Mouse (Mus musculus) midbrain, embryonic 16.5 days (tissue): ENCODE results near the gene Tmem39b. TPM values are rescaled to one million over a fixed set of nuclear protein-coding genes. Genes with fewer than 3 reads are reported as not detected.

Experiments used
- ATAC-seq: fragments of 200-750 bp; cut with Nextera tagmentation; 2 replicates; pipeline ENCODE4 v1.8.0; 2017; ENCODE audit warnings: moderate TSS enrichment
- H3K27ac ChIP-seq: fragments of 300-500 bp; sonication (generic); 2 replicates; pipeline ENCODE4 v1.5.1; 2014; ENCODE audit warnings: mild to moderate bottlenecking, low read length, mixed read lengths
- H3K27me3 ChIP-seq: fragments of 300-500 bp; sonication (generic); 2 replicates; pipeline ENCODE4 v1.6.1; 2014; ENCODE audit warnings: low read depth, low read length, mixed read lengths; ENCODE audit not compliant: control insufficient read depth, insufficient read depth
- H3K36me3 ChIP-seq: fragments of 300-500 bp; sonication (generic); 2 replicates; pipeline ENCODE4 v1.6.1; 2014; ENCODE audit warnings: mild to moderate bottlenecking, low read length, moderate library complexity, mixed read lengths; ENCODE audit not compliant: control insufficient read depth, insufficient read depth
- H3K4me1 ChIP-seq: fragments of 300-500 bp; sonication (generic); 2 replicates; pipeline ENCODE4 v1.6.1; 2014; ENCODE audit warnings: mild to moderate bottlenecking, low read length, mixed read lengths; ENCODE audit not compliant: control insufficient read depth, insufficient read depth
- H3K4me2 ChIP-seq: fragments of 300-500 bp; sonication (generic); 2 replicates; pipeline ENCODE4 v1.6.1; 2014; ENCODE audit warnings: mild to moderate bottlenecking, low read length, mixed read lengths
- H3K4me3 ChIP-seq: fragments of 300-500 bp; sonication (generic); 2 replicates; pipeline ENCODE4 v1.5.1; 2014; ENCODE audit warnings: low read depth, mild to moderate bottlenecking, low read length, moderate library complexity, mixed read lengths
- H3K9ac ChIP-seq: fragments of 300-500 bp; sonication (generic); 2 replicates; pipeline ENCODE4 v1.6.1; 2014; ENCODE audit warnings: low read depth, low read length, mixed read lengths
- H3K9me3 ChIP-seq: fragments of 300-500 bp; sonication (generic); replicated peaks from 2 replicates; pipeline ENCODE4 v1.6.1; 2014; ENCODE audit warnings: mild to moderate bottlenecking, low read length, mixed read lengths; ENCODE audit not compliant: control insufficient read depth, poor library complexity, severe bottlenecking
- WGBS: fragments of 180-500 bp; shearing (Covaris S2); extraction: QIAGEN DNeasy Blood & Tissue Kit; methylation state at CpG from one replicate; pipeline ENCODE4 v1.1.7; 2014; 5-methylcytosine and 5-hydroxymethylcytosine counted together
- polyA plus RNA-seq: library from polyadenylated mRNA; unstranded; fragments of >200 nt; fragmentation: Nextera tagmentation; extraction: Ambion mirVana; gene quantifications from 2 replicates; pipeline ENCODE4 v1.2.1, GENCODE M21; 2015

The Tmem39b gene
- polyA plus RNA-seq, 1 experiment from 2014 or later: 16.8 TPM

GRCm38 (mm10) chr4:129671491-129672082, 25.1 kb downstream of the Tmem39b start:
- H3K4me3 ChIP-seq: peak overlapping the region; percentile 85
- WGBS: 8% methylated on average over 12 of the region's 12 CpGs
- H3K4me2 ChIP-seq: peak overlapping the region; percentile 73
- peak overlapping the region; percentile 90 for H3K27ac ChIP-seq
- H3K9ac ChIP-seq: peak overlapping the region; percentile 93
- no peaks in the 10 kb centered on the region for H3K9me3 ChIP-seq
- peaks cover 5% of the 10 kb centered on the region for H3K36me3 ChIP-seq
- peak; percentile 49; the same call in 1 of the 2 replicates for ATAC-seq
- H3K4me1 ChIP-seq: peaks cover 16% of the 10 kb centered on the region; the same call in 1 of the 2 replicates
- no peaks in the 10 kb centered on the region for H3K27me3 ChIP-seq

- 83% methylated on average over 3 of the region's 3 CpGs for WGBS
- H3K36me3 ChIP-seq: peaks cover 5% of the 10 kb centered on the region
Measured at GRCm38 (mm10) chr4:129662255-129662813, 34.3 kb downstream of the Tmem39b start.

GRCm38 (mm10) chr4:129661584-129661983, 35.1 kb downstream of the Tmem39b start:
- H3K9ac ChIP-seq: no peak overlapping the region
- 97% methylated on average over 3 of the region's 3 CpGs for WGBS
- H3K27me3 ChIP-seq: no peaks in the 10 kb centered on the region
- no peak overlapping the region for H3K4me2 ChIP-seq
- no peaks in the 10 kb centered on the region for H3K4me1 ChIP-seq
- no peaks in the 10 kb centered on the region for H3K9me3 ChIP-seq
- peaks cover 10% of the 10 kb centered on the region for H3K36me3 ChIP-seq
- no peak for ATAC-seq
- H3K27ac ChIP-seq: no peak overlapping the region
- H3K4me3 ChIP-seq: no peak overlapping the region

More at GRCm38 (mm10) chr4:129662255-129662813, 34.3 kb downstream of the Tmem39b start:
- no peak for ATAC-seq
- Histone ChIP-seq H3K4me1 (no peaks in the 10 kb centered on the region), H3K9me3 (no peaks in the 10 kb centered on the region), H3K27ac (no peak overlapping the region), H3K4me3 (no peak overlapping the region), H3K9ac (no peak overlapping the region), H3K27me3 (no peaks in the 10 kb centered on the region), H3K4me2 (no peak overlapping the region)

GRCm38 (mm10) chr4:129654770-129655169, 41.9 kb downstream of the Tmem39b start:
- Histone ChIP-seq H3K4me2 (no peak overlapping the region), H3K36me3 (peaks cover 51% of the 10 kb centered on the region), H3K4me1 (no peaks in the 10 kb centered on the region), H3K27me3 (no peaks in the 10 kb centered on the region), H3K27ac (no peak overlapping the region), H3K4me3 (no peak overlapping the region), H3K9ac (no peak overlapping the region), H3K9me3 (no peaks in the 10 kb centered on the region)
- 91% methylated on average over 14 of the region's 14 CpGs for WGBS
- ATAC-seq: no peak

- 97% methylated on average over 8 of the region's 8 CpGs for WGBS
- no peak overlapping the region for H3K4me2 ChIP-seq
- H3K9me3 ChIP-seq: no peaks in the 10 kb centered on the region
- no peak overlapping the region for H3K9ac ChIP-seq
- no peak overlapping the region for H3K27ac ChIP-seq
- peaks cover 62% of the 10 kb centered on the region for H3K36me3 ChIP-seq
- no peaks in the 10 kb centered on the region for H3K27me3 ChIP-seq
- no peak overlapping the region for H3K4me3 ChIP-seq
- no peaks in the 10 kb centered on the region for H3K4me1 ChIP-seq
- ATAC-seq: no peak
Measured at GRCm38 (mm10) chr4:129650359-129650758, 46.3 kb downstream of the Tmem39b start.

GRCm38 (mm10) chr4:129648656-129649055, 48.0 kb downstream of the Tmem39b start:
- H3K36me3 ChIP-seq: peaks cover 52% of the 10 kb centered on the region
- ATAC-seq: no peak
- no peak overlapping the region for H3K9ac ChIP-seq
- H3K27ac ChIP-seq: no peak overlapping the region
- H3K4me2 ChIP-seq: no peak overlapping the region
- H3K9me3 ChIP-seq: no peaks in the 10 kb centered on the region
- no peak overlapping the region for H3K4me3 ChIP-seq
- no peaks in the 10 kb centered on the region for H3K4me1 ChIP-seq
- H3K27me3 ChIP-seq: no peaks in the 10 kb centered on the region
- 86% methylated on average over 1 of the region's 1 CpGs for WGBS

GRCm38 (mm10) chr4:129645204-129645603, 51.4 kb downstream of the Tmem39b start:
- no peak overlapping the region for H3K4me3 ChIP-seq
- no peaks in the 10 kb centered on the region for H3K4me1 ChIP-seq
- no peaks in the 10 kb centered on the region for H3K9me3 ChIP-seq
- no peak overlapping the region for H3K9ac ChIP-seq
- H3K36me3 ChIP-seq: peaks cover 35% of the 10 kb centered on the region
- no peak overlapping the region for H3K4me2 ChIP-seq
- H3K27me3 ChIP-seq: no peaks in the 10 kb centered on the region
- WGBS: 97% methylated on average over 6 of the region's 6 CpGs
- H3K27ac ChIP-seq: no peak overlapping the region
- ATAC-seq: no peak

GRCm38 (mm10) chr4:129641756-129642155, 54.9 kb downstream of the Tmem39b start:
- peaks cover 20% of the 10 kb centered on the region for H3K36me3 ChIP-seq
- no peaks in the 10 kb centered on the region for H3K9me3 ChIP-seq
- no peak overlapping the region for H3K27ac ChIP-seq
- no peak for ATAC-seq
- no peak overlapping the region for H3K4me3 ChIP-seq
- no peaks in the 10 kb centered on the region for H3K27me3 ChIP-seq
- H3K4me1 ChIP-seq: peaks cover 20% of the 10 kb centered on the region
- 68% methylated on average over 5 of the region's 5 CpGs for WGBS
- H3K4me2 ChIP-seq: no peak overlapping the region
- H3K9ac ChIP-seq: no peak overlapping the region

- peak; percentile 97 for ATAC-seq
- Histone ChIP-seq H3K36me3 (peaks cover 16% of the 10 kb centered on the region), H3K9ac (peak within 1 kb of the TSS; percentile 71), H3K9me3 (no peaks in the 10 kb centered on the region), H3K27ac (peak within 1 kb of the TSS; percentile 94), H3K27me3 (no peaks in the 10 kb centered on the region), H3K4me1 (peaks cover 20% of the 10 kb centered on the region), H3K4me3 (peak within 1 kb of the TSS; percentile 67), H3K4me2 (peak within 1 kb of the TSS; percentile 79)
- WGBS: under 1% methylated on average over 59 of the region's 60 CpGs
Measured at GRCm38 (mm10) chr4:129640638-129641467, 55.8 kb downstream of the Tmem39b start, which contains the start of gene Txlna. Txlna (minus strand) TSS chr4:129641065.
